Mouse (Mus musculus) erythroblast, embryonic 14.5 days (primary cell): Measurements from ENCODE around the gene Ppp2r2d.

ENCODE experiments used
- GATA1 ChIP-seq: IDR thresholded peaks from 2 replicates; pipeline ENCODE4 v1.6.1; 2012; ENCODE audit warnings: low read length, inconsistent platforms, mixed read lengths
- TAL1 ChIP-seq: IDR thresholded peaks from 3 replicates; pipeline ENCODE4 v1.6.1; 2012; ENCODE audit warnings: low read length, inconsistent platforms, mixed read lengths

- TF ChIP-seq GATA1 (no peak), TAL1 (no peak)
These were observed 5.3 kb upstream of the Ppp2r2d start for GRCm38 (mm10) chr7:138840594-138841021.
